Mouse (Mus musculus): ENCODE measurements around the gene Spata13. TPM values are rescaled to one million over a fixed set of nuclear protein-coding genes. Genes with fewer than 3 reads are reported as not detected.

Spata13 gene
- polyA plus RNA-seq, 1 experiment = 4.8 TPM

DNA sequence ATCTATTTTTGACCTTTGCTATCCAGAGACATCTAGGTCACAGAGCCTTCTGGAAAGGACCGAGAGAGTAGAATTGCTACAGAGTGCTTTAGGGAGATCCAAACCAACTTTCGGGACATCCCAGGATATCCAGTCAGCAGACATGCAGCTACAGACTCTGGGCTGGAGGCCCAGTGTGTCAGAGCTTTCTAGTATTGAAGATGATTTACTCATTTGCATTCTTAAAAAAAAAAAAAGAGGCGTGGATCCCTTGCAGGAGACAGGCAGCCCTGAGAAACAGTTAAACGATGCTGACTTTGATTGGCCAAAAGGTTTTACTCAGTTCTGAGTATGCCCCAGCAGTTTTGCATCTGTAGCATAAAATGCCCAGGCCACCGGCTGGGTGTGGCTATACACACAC lies 59.9 kb downstream of the Spata13 start:
- H3K27me3 ChIP-seq (ENCODE audit: control insufficient read depth) = no peaks in the 10 kb centered on the region
- TF ChIP-seq GATA1 (IDR thresholded peaks at IDR 0.05; ENCODE audit: low read length) (no peak), TAL1 (IDR thresholded peaks at IDR 0.05; ENCODE audit: low read length) (no peak)
- no peak overlapping the region for H3K4me3 ChIP-seq (replicated peaks)
- H3K4me1 ChIP-seq (ENCODE audit: control insufficient read depth) = peaks cover 9% of the 10 kb centered on the region
- peaks cover 55% of the 10 kb centered on the region for H3K36me3 ChIP-seq (ENCODE audit: control insufficient read depth)
- no peaks in the 10 kb centered on the region for H3K9me3 ChIP-seq (ENCODE audit: control insufficient read depth, low read length)

DNA sequence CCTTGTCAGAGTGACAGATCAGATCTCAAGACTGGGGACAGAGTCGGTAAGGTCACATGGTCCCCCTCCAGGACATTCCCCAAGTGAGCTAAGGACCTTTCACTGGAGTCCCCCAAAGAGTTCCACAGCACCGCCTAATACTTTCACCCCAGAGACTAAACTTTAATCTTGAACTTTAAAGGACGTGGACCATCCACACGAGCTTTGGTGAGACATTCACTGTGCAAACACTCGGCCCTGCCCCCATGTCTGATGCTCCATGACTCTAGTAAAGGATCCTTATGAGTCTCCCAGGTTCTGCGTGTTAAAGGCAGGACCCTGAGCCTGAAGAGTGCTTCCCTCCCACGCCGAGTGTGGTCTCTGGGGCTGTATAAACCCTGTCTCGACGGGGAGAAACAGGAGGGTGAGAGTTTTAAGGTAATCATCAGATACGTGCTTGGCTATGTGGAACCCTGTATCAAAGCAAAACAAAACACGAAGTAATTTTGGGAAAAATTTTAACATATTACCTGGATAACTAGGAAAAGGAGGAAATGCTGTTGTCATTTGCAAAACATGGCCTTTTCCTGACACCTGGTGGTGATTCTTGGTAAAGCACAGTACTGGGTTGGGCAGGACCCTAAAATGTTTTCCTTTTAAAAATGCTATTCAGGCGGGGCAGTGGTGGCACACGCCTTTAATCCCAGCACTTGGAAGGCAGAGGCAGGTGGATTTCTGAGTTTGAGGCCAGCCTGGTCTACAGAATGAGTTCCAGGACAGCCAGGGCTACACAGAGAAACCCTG lies 60.6 kb downstream of the Spata13 start:
- H3K27me3 ChIP-seq (ENCODE audit: control insufficient read depth) = no peaks in the 10 kb centered on the region
- TF ChIP-seq TAL1 (IDR thresholded peaks at IDR 0.05; ENCODE audit: low read length) (no peak), GATA1 (IDR thresholded peaks at IDR 0.05; ENCODE audit: low read length) (no peak)
- H3K4me1 ChIP-seq (ENCODE audit: control insufficient read depth) = peaks cover 5% of the 10 kb centered on the region
- no peak overlapping the region for H3K4me3 ChIP-seq (replicated peaks)
- H3K9me3 ChIP-seq (ENCODE audit: control insufficient read depth, low read length) = no peaks in the 10 kb centered on the region
- peaks cover 61% of the 10 kb centered on the region for H3K36me3 ChIP-seq (ENCODE audit: control insufficient read depth)

GRCm38 (mm10) chr14:60697351-60697750 lies 63.5 kb downstream of the Spata13 start:
- Histone ChIP-seq H3K4me3 (replicated peaks) (no peak overlapping the region), H3K4me1 (ENCODE audit: control insufficient read depth) (peaks cover 5% of the 10 kb centered on the region), H3K9me3 (ENCODE audit: control insufficient read depth, low read length) (no peaks in the 10 kb centered on the region), H3K27me3 (ENCODE audit: control insufficient read depth) (no peaks in the 10 kb centered on the region), H3K36me3 (ENCODE audit: control insufficient read depth) (peaks cover 47% of the 10 kb centered on the region)
- TF ChIP-seq GATA1 (IDR thresholded peaks at IDR 0.05; ENCODE audit: low read length) (no peak), TAL1 (IDR thresholded peaks at IDR 0.05; ENCODE audit: low read length) (no peak)

GRCm38 (mm10) chr14:60698980-60699379 lies 65.2 kb downstream of the Spata13 start:
- TF ChIP-seq GATA1 (IDR thresholded peaks at IDR 0.05; ENCODE audit: low read length) (no peak), TAL1 (IDR thresholded peaks at IDR 0.05; ENCODE audit: low read length) (no peak)
- Histone ChIP-seq H3K9me3 (ENCODE audit: control insufficient read depth, low read length) (no peaks in the 10 kb centered on the region), H3K36me3 (ENCODE audit: control insufficient read depth) (peaks cover 31% of the 10 kb centered on the region), H3K27me3 (ENCODE audit: control insufficient read depth) (no peaks in the 10 kb centered on the region), H3K4me3 (replicated peaks) (no peak overlapping the region), H3K4me1 (ENCODE audit: control insufficient read depth) (peaks cover 4% of the 10 kb centered on the region)

DNA sequence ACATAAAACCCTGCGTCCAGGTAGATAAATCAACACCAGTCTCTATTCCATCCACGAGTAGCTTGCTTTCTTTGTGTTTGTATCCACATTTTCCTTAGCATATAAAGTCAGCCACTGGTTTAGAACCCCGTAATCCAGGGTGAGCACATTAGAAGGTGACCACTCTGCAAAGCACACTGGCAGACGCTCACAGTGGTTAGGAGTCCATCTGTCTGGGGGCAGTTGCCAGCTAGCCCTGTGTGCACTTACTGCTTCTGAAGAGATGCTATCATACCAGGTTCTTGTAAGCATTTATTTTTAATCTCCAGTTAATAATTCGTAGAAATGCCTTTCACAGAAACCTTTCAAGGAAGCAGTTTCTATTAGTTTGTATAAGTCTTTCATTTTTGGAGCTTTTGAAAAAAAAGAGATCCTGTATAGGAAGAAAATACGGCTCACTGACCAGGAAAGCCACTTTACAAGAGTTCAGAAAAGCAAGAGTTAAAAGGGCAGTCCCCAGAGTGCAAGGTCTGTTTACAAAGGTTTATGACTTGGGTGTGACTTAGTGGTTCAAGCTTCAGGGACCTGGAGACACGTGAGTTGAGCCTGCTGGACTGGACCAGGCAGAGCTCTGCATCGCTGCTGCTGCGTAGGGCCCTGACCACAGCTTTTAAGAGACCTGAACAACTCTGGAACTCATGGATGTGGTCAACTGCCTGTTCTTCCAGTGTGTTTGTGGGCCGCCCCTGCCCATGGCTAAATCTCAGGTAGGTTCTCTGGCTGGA lies 68.8 kb downstream of the Spata13 start:
- Histone ChIP-seq H3K36me3 (ENCODE audit: control insufficient read depth) (peaks cover 29% of the 10 kb centered on the region), H3K4me1 (ENCODE audit: control insufficient read depth) (peaks cover 13% of the 10 kb centered on the region), H3K9me3 (ENCODE audit: control insufficient read depth, low read length) (no peaks in the 10 kb centered on the region), H3K4me3 (replicated peaks) (no peak overlapping the region), H3K27me3 (ENCODE audit: control insufficient read depth) (no peaks in the 10 kb centered on the region)
- TF ChIP-seq GATA1 (IDR thresholded peaks at IDR 0.05; ENCODE audit: low read length) (no peak), TAL1 (IDR thresholded peaks at IDR 0.05; ENCODE audit: low read length) (no peak)

DNA sequence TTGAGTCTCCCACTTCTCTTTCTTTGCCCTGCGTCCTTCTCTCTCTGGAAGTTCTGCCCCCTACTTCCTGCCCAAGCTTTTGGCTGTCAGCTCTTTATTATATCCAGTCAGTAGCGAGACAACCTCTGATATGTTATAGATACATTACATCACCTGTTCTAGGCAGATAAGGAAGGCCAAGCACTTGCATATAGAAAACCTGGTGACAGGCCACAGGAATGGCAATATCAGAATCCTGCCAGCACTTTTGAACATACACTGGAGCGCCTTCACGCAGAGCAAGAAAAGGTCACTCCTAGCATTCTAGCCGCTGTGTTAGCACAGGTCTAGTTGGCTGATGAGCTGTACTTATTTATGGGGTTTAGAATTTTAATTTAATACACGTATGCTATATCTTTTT lies 70.7 kb downstream of the Spata13 start:
- Histone ChIP-seq H3K36me3 (ENCODE audit: control insufficient read depth) (peaks cover 37% of the 10 kb centered on the region), H3K27me3 (ENCODE audit: control insufficient read depth) (no peaks in the 10 kb centered on the region), H3K4me3 (replicated peaks) (no peak overlapping the region), H3K9me3 (ENCODE audit: control insufficient read depth, low read length) (no peaks in the 10 kb centered on the region), H3K4me1 (ENCODE audit: control insufficient read depth) (peaks cover 13% of the 10 kb centered on the region)
- no peak for TF ChIP-seq GATA1 (IDR thresholded peaks at IDR 0.05; ENCODE audit: low read length)
- no peak for TF ChIP-seq TAL1 (IDR thresholded peaks at IDR 0.05; ENCODE audit: low read length)

DNA sequence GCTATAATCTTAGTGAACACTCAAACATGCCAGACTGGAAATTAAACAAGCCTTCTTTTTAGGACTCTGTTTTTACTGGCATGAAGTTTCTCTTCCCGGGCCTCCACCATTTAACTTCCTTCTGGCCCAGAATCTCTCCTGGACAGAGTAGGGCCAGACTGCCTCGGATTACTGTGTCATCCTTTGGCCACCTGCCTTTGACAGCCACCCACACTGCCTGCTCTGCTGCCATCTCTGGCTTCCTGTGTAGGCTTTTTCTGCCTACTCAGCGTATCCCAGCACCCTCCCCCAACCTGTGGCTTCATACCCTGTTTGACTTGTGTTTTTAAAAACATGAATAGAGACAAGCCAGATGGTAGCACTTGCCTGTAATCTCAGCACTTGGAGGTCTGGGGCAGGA lies 71.2 kb downstream of the Spata13 start:
- Histone ChIP-seq H3K9me3 (ENCODE audit: control insufficient read depth, low read length) (no peaks in the 10 kb centered on the region), H3K36me3 (ENCODE audit: control insufficient read depth) (peaks cover 38% of the 10 kb centered on the region), H3K27me3 (ENCODE audit: control insufficient read depth) (no peaks in the 10 kb centered on the region), H3K4me3 (replicated peaks) (no peak overlapping the region), H3K4me1 (ENCODE audit: control insufficient read depth) (peaks cover 13% of the 10 kb centered on the region)
- TF ChIP-seq TAL1 (IDR thresholded peaks at IDR 0.05; ENCODE audit: low read length) = no peak
- no peak for TF ChIP-seq GATA1 (IDR thresholded peaks at IDR 0.05; ENCODE audit: low read length)

GRCm38 (mm10) chr14:60709192-60709591 lies 75.4 kb downstream of the Spata13 start:
- no peaks in the 10 kb centered on the region for H3K9me3 ChIP-seq (ENCODE audit: control insufficient read depth, low read length)
- H3K4me1 ChIP-seq (ENCODE audit: control insufficient read depth) = peaks cover 11% of the 10 kb centered on the region
- no peak for TF ChIP-seq TAL1 (IDR thresholded peaks at IDR 0.05; ENCODE audit: low read length)
- no peak for TF ChIP-seq GATA1 (IDR thresholded peaks at IDR 0.05; ENCODE audit: low read length)
- H3K4me3 ChIP-seq (replicated peaks) = no peak overlapping the region
- peaks cover 70% of the 10 kb centered on the region for H3K36me3 ChIP-seq (ENCODE audit: control insufficient read depth)
- H3K27me3 ChIP-seq (ENCODE audit: control insufficient read depth) = no peaks in the 10 kb centered on the region

DNA sequence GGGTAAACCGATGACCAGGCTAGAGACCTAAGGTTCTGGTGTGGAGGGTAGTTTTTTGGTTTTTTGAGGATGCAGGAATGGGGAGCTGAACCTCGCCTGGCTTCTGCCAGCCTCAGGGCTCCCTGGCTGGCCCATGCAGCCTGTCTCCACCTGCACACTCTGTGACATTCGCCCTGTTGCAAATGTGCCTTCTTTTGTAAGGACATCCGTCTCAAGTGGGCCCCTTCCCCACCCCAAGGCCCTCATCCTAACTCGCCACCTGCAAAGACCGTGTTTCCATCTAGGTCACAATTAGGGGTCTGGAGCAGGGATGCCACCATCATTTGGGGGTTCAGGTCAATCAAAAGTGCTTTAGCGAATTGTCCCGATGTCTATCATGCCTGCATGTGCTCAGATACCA lies 75.9 kb downstream of the Spata13 start:
- peaks cover 6% of the 10 kb centered on the region for H3K4me1 ChIP-seq (ENCODE audit: control insufficient read depth)
- no peak overlapping the region for H3K4me3 ChIP-seq (replicated peaks)
- H3K27me3 ChIP-seq (ENCODE audit: control insufficient read depth) = no peaks in the 10 kb centered on the region
- H3K9me3 ChIP-seq (ENCODE audit: control insufficient read depth, low read length) = no peaks in the 10 kb centered on the region
- no peak for TF ChIP-seq TAL1 (IDR thresholded peaks at IDR 0.05; ENCODE audit: low read length)
- TF ChIP-seq GATA1 (IDR thresholded peaks at IDR 0.05; ENCODE audit: low read length) = no peak
- peaks cover 73% of the 10 kb centered on the region for H3K36me3 ChIP-seq (ENCODE audit: control insufficient read depth)

All from erythroblast, embryonic 14.5 days (primary cell).